Mouse (Mus musculus) mammary gland, adult 2 months (tissue): ENCODE results near the gene Rpl21. TPM values are rescaled to one million over a fixed set of nuclear protein-coding genes. Genes with fewer than 3 reads are reported as not detected.

Experiments used
- polyA plus RNA-seq: library from polyadenylated mRNA; depleted of rRNA; stranded (reverse); fragments of >200 nt; gene quantifications from 2 replicates; pipeline ENCODE4 v1.2.3, GENCODE M21; 2012; ENCODE audit warnings: low replicate concordance; rRNA removed

Rpl21 gene
- 26.2 and 53.5 TPM in 2 replicates for polyA plus RNA-seq

DNA sequence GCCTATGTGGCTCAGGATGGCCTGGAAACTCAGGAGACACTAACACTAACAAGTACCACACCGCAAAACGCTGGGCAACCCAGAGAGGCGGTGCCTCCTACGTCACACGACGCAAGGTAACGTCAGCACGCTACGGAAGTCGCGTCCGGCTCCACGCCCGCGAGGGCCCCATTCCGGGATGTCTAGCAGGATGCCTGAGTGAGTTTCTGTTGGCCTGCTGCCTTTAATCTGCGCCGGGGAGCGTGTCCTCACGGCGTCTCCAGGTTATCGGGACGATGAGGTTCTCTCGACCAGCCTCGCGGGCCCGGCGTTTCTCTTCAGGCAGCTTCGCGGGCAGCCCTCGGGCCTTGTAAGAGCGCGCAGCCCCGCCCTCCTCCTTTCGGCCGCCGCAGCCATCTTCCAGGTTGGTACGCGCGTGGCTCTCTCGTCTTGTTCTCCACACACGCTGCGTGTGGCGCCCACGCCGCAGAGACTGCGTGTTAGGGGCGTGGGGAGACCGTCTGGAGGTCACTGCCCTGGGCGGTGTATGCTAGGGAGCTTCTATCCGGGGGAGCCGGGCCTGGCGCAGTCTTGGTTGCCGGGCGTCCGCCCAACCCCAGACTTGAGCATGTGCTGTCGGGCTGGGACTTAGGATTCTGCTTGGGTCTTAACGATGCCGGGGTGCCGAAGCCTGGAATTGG is at the start of gene Rpl21:
TSS of gene Rpl21 (plus strand) at position 122 of the 680 bp plus-strand sequence.

DNA sequence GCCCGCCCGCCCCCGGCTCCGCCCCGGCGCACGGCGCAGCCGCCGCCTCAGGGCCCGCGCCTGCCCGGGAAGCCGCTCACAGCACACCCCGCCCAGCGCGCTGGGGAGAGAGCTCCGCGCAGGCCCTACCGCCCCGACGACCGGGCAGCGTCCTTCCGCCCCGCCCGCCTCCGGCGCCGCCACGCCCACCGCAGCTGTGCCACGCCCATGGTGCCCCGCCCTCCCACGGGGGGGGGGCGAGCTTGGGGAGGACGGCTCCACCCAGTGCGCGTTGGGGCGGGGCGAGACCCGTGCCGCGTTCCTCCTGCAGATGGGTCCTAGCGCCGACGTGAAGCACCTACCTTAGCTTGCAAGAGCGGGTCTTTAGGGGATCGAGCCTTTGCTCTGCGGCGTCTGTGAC is 37.8 kb upstream of the Rpl21 start, which contains the start of gene Usp12:
TSS of gene Usp12 (minus strand) at position 154 of the 400 bp plus-strand sequence.

GRCm38 (mm10) chr5:146844945-146845365 is 12.3 kb downstream of the Rpl21 start, which contains the start of gene Rasl11a:
Rasl11a (plus strand) TSS chr5:146845071.

Other genes with a start within 250 kb of the Rpl21 start
- gene Gpr12, start 247.7 kb upstream of the Rpl21 start, polyA plus RNA-seq = not detected in 2 replicates
- 6.9 and 9.6 TPM in 2 replicates for gene Usp12, start 37.9 kb upstream of the Rpl21 start, polyA plus RNA-seq
- gene Rasl11a, start 12.2 kb downstream of the Rpl21 start, polyA plus RNA-seq = 6.0 and 7.8 TPM in 2 replicates
- gene Gtf3a, start 115.8 kb downstream of the Rpl21 start, polyA plus RNA-seq = 30.2 and 65.2 TPM in 2 replicates
- 9.3 and 11.8 TPM in 2 replicates for gene Mtif3, start 130.9 kb downstream of the Rpl21 start, polyA plus RNA-seq
- 27.2 and 65.1 TPM in 2 replicates for gene Lnx2, start 243.7 kb downstream of the Rpl21 start, polyA plus RNA-seq
- gene Polr1d, start 244.2 kb downstream of the Rpl21 start, polyA plus RNA-seq = 35.7 and 48.1 TPM in 2 replicates